Mouse (Mus musculus): ENCODE results near the gene Nfib. TPM values are rescaled to one million over a fixed set of nuclear protein-coding genes. Genes with fewer than 3 reads are reported as not detected.

Nfib gene
- total RNA-seq, 2 experiments from 2014 or later = 208 to 209 TPM

Other genes starting within 250 kb of the Nfib start
- gene Zdhhc21, start 154.2 kb upstream of the Nfib start, total RNA-seq (2021) = 10 to 100 TPM; 19.8 to 20.3 TPM
- not detected for gene Cer1, start 179.4 kb upstream of the Nfib start, total RNA-seq (2021)

All from heart, postnatal 4 days (tissue).